Mouse (Mus musculus) frontal cortex, postnatal 36 days (tissue): ENCODE data around the gene Rfx2.

Source experiments
- DNase-seq, 2 experiments: peaks; one replicate each; pipeline ENCODE4 v3.0.0; 2022; ENCODE audit warnings: low spot score in 2 of 2

The Rfx2 gene

DNA sequence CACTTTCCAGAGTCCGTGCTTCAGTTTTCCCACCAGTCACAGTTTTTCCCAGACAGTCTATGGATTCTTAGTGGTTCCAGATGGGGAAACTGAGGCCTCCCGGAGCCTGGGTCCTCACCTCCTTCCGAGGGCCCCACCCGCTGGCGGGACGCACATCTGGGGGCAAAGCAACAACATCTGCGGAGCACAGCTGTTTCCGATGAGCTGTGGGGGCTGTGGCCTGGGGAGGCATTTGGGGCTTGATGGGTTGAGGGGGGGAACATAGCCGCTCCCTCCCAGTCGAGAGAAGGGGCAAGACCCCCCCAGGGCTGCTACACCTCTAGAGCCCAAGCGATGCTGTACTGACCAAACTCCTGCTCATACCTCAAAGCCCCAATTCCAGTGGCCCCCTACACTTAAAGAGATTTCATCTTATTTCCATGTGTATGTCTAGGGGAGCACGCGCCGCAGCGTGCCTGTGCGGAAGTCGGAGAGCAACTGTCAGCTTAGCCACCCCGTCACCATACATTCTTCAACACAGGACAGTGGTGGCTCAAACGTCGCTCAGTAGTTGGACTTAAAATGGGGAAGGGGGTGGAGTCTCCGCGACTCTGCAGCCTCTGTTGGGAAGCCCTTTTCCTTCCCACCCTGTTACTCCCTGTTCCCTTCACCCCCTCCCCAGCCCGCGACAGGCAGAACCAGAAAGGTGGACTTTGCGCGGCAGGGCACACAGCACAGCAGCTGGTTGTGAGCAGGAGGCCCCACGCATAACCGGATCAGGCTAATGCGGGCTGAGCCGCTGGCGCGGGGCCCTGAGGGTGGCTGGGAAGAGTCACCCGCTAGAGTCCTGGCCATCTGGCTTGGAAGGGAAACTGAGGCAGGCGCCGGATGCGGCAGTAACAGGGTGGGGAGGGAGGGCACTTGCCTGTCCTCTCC, 76.3 kb downstream of the Rfx2 start:
- no peak for DNase-seq

DNA sequence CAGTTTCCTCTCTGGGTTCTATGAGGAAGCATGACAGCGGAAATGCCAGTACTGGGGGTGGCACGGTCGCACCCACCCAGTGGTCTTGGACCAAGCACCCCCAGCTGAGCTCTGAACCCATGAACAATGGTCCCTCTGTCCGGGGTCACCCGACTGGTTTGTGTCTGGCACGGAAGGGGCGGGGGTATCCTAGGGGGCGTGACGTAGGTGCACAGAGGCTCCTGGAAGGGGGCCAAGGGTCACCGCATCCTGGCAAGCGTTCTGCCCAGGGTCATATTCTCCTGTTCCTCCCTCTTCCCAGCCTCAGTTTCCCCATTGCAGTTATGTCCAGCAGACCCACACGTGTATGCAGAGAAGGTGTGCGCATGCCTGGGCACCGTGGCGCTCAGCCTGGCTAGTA, 77.4 kb downstream of the Rfx2 start:
- no peak for DNase-seq

DNA sequence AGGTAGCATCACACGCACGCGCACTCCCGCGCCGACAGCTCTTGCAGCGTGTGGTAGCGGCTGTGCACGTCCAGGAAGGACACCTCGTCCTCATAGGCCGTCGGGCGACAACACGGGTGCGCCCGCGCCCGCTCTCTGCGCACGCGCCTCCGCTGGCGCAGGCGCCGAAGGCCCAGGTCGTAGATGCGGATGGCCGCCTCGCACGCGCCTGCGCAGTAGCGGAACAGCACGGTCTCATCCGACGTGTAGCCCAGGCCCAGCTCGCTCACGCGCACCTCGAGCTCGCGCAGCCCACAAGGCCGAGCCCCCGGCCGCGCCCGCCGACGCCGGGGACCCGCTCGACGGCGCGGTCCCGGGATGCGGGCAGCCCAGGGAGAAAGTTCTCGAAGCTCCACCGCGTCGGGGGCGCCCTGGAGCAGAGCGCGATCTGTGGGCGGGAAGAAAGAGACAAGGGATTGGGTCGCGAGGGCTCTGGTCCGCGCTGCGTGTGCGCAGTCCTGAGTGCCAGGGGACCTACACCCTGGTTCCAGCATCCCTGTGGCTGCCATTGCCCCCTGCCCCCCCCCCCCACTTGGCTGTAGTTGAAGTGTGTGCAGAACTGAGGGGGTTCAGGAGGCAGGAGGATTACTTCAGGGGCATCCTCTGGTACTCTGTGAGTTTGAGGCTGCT, 79.3 kb downstream of the Rfx2 start:
- no peak for DNase-seq

DNA sequence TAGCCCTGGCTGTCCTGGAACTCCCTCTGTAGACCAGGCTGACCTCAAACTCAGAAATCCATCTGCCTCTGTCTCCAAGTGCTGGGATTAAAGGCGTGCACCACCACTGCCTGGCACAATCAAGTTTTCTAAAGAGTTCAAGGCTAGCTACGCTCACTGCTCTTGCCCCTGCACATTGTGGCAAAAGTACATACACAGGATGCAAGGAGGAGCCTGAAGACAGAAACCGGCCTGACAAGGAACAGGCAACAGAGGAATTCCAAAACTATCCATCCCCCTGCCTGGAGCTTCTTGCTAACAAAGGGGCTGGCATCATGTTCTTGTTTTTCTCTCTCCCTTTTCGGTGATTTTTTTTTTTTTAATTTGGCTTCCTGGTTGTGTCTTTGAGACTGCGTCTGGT, 86.6 kb downstream of the Rfx2 start:
- no peak for DNase-seq

DNA sequence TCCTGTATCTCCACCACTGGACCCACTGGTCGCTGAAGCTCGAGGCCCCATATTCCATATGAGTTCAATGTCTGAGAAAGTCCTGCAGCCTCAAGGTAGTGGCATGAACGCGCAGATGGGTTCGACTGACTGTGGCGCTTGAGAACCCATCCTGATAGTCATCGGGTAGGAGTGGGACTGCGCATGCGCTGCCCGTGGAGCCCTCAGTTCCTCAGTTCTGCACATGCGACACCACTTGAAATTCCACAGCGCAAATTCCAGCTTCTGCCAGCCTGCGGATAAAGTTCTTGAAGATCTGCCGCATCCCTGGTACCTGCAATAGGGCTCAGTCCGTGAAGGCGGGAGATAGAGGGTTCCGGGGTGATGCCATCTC, 90.0 kb downstream of the Rfx2 start:
- DNase-seq = no peak

DNA sequence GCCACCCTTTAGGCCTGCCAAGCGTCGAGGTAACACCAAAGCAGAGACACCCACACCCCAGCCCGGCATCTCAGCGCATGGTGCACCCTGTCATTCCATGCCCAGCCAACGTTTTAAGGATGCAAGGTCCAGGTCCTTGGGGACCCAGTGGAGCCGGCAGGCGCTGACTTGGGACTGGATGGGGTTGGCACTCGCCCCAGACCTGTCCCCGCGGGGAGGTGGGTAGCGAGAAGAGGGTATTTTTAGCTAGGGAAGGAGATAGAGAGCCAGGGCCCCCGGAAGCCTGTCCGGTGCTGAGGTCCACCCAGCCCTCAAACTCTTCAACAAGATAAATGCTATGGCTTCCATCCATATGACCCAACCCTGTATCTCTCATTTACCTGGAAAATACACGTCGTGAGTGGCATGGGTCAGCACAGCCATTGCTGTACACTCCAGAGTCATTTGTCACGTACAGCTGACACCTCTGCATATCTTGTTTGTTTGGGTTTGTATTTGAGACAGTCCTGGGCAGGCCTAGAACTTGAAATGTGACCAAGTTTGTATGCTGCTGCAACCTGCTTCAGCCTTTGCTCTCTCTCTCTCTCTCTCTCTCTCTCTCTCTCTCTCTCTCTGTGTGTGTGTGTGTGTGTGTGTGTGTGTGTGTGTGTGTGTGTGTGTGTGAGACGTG, 90.6 kb downstream of the Rfx2 start:
- no peak for DNase-seq

DNA sequence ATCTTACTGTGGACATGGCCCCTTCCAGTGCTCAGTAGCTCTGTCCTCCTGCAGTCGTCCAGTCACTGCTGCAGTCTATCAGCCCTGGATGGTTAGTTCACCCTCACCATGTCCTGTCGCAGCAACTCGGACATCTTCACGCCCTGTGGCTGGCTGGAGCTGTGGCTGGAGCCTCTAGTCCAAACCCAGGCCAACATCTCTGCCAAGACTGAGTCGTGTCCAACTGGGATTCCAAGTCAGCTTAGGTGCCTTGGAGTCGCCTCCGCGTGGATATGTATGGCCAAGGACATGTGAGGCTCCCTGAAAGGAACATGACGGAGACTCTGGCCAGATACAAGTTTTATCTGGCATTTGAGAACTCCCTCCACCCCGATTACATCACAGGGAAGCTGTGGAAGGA, 92.6 kb downstream of the Rfx2 start:
- DNase-seq = no peak

DNA sequence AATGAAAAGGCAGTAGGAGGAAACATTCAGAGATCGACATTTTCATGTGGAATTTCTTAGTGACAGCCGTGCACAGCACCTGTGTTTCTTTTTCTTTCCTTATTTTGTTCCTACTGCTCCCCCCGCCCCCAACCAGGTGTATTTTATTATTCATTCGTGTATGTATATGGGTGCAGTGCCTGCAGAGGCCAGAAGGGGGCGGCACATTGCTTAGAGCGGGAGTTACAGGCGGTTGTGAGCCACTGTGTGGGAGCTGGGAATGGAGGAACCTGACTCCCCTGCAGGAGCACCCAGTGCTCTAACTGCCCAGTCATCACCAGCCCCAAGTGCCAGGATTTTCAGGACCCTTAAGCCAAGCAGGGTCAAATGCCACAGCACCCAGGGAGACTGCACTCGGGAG, 94.3 kb downstream of the Rfx2 start:
- no peak for DNase-seq

DNA sequence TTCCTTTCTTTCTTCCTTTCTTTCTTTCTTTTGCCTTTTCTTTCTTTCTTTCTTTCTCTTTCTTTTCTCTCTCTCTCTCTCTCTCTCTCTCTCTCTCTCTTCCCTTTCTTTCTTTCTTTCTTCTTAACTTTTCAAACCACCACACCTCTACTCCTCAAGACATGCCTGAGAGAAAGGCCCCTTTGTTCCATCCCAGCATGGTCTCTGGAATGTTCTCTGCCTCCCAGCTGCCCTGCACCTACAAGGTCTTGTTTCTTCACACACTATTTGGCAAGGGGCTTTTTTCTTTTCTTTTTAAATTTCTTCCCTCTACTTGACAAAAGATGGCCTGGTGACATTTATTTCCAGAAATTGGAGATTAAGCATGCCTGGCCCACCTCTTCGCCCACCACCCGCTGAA, 101.2 kb downstream of the Rfx2 start:
- DNase-seq = no peak

DNA sequence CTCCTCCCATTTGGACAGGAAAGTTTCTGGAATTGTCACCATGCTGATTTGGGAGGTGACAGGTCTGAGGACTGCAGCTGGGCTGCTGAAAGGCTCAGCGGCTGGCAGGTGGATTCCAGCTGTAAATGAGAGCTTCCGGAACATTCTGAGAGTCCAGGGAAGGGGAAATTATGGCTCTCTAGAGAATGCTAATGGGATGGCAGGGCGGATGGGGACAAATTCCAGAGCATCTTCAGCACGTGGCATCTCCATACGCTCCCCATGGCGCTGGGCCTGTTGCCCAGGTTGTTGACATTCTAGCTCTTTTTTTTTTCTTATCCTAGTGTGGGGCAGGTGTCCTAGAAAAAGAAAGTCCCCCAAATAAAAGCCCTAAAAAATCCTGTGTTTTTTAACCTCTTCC, 101.7 kb downstream of the Rfx2 start:
- no peak for DNase-seq

DNA sequence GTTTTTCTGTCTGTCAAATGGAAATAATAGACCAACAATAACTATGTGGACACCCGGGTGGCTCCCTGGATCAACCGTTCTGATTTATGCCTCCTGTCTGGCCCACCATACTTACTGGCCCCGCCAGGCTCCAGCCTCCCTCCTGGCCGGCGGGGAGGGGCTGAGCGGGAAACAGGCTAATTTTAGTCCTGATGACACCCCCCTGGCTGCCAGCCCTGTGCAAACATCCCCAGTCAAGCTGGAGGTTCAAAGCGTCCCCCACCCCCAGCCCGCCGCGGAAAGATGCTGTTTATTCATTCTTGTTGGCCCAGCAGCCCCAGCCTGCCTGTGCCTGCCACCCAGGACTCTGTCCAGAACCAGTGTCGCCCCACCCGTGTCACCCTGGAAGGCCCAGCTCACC, 102.7 kb downstream of the Rfx2 start:
- DNase-seq = no peak

DNA sequence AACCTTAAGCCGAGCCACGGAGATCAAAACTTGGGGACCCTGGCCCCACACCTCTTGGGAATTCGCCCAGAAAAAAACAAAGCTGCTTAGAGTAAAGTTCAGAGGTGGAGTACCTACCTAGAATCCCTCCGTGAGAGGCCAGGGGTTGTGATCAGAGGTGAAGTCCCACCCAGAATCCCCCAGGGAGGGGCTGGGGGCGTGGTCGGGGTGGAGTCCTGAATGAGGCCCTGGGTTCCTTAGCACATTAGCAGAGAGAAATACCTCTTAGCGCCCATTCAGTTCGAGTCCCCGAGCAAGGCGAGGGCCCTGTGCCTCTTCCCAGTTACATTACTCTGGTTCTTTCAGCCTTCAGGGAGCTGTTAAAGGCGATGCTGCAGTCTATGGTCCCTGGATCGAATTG, 103.2 kb downstream of the Rfx2 start:
- no peak for DNase-seq

DNA sequence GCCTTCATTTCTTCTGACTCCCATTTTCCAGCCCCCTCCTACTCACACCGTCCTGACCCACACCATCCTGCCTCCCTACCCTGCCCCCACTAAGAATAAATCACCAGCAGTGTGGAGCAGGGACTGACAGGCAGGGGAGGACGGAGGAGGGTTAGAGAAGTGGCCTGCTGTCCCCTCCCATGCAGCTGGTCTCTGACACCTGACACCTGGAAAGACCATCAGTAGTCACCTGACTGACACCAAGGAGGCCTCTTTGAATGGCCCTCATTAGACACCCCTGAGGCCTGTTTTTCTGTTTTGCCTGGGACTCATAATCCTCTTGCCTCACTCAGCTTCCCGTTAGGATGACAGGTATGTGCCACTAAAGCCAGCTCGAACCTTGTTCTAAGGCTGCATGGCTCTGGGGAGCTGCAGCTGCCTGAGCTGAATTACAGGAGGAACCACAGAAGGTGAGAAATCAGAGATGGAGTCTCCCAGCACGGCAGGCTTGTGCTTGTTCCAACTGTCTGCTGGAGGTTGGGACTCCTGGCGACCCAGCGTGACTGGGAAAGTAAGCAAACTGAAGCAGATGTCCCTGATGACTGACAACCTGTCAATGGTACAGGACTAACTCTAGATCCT, 103.7 kb downstream of the Rfx2 start:
- DNase-seq = no peak
